Mouse (Mus musculus) E14TG2a.4 (cell line): ENCODE measurements around the gene Gpha2.

Experiments used
- CTCF ChIP-seq: conservative IDR thresholded peaks from 2 replicates; pipeline ENCODE4 v1.5.1; 2014; ENCODE audit warnings: low read length
- NANOG ChIP-seq: IDR thresholded peaks from 2 replicates; pipeline ENCODE4 v1.6.1; 2014; ENCODE audit warnings: borderline replicate concordance, low read length, mixed read lengths
- POU5F1 ChIP-seq: IDR thresholded peaks from 2 replicates; pipeline ENCODE4 v1.6.1; 2014; ENCODE audit warnings: low read length, borderline replicate concordance

GRCm38 (mm10) chr19:6241274-6242107, 15.3 kb downstream of the Gpha2 start, which contains the start of gene Atg2a:
- TF ChIP-seq CTCF (no peak), NANOG (no peak), POU5F1 (no peak)
